Mouse (Mus musculus): ENCODE results near the gene Cavin2.

Gene Cavin2

DNA sequence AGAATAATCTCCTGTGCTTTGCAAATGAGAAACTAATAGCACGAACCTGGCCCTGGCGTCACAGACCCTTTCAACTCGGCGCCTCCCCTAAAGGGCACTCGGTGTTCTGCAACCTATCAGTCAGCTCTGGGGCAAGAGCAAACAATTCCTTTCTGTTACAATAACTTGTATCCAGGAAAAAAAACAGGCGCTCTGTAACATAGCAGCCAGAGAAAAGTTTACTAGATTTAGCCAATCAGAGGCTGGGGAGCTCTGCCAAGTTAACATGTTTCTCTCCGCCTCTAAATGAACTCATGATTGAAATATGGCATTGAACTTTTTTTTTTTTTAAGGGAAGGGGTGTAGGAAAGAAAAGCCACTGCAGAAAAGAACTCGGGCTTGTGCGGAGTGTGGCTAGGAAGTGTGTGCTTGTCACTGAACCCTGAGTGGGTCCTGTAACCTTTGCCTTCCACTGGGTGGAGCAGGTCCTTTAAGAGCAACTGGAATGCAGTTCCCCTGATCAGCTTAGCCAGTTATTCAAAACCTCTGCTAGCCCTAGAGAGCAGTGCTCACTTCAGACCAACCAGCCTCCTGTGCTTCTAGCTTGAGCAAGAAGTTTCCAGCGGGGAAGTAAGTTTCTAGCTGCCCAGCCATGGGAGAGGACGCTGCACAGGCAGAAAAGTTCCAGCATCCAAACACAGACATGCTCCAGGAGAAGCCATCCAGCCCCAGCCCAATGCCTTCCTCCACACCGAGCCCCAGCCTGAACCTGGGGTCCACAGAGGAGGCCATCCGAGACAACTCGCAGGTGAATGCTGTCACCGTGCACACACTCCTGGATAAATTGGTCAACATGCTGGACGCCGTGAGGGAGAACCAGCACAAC is at the start of gene Cavin2:
Cavin2 (plus strand) TSS at position 372 of the 865 bp plus-strand sequence.
- no peak for DNase-seq (ENCODE audit: low spot score)

- no peak for DNase-seq (ENCODE audit: low spot score)
Measured at GRCm38 (mm10) chr1:51241311-51241986, 47.5 kb upstream of the Cavin2 start.

GRCm38 (mm10) chr1:51243294-51243693 is 45.6 kb upstream of the Cavin2 start:
- no peak for DNase-seq (ENCODE audit: low spot score)

GRCm38 (mm10) chr1:51243869-51244268 is 45.1 kb upstream of the Cavin2 start:
- no peak for DNase-seq (ENCODE audit: low spot score)

GRCm38 (mm10) chr1:51245381-51245780 is 43.5 kb upstream of the Cavin2 start:
- DNase-seq (ENCODE audit: low spot score), result no peak

DNA sequence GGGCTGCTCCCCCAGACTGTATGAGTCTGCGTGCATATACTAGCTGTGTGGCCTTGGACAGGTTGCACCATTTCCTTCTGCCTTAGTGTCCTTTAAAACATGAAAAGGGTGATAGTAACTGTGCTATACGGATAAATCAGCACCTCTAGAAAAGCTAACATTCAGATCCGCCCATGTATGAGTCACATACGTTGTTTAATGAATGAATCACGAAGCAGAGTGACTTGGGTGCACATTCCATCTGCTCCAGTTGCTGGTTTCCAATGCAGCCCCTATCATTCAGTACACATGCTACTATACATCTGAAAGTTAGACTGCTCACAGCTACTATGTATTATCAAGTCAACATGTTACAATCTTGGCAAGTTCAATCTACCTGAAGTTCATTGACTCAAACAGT is 38.6 kb upstream of the Cavin2 start:
- no peak for DNase-seq (ENCODE audit: low spot score)

DNA sequence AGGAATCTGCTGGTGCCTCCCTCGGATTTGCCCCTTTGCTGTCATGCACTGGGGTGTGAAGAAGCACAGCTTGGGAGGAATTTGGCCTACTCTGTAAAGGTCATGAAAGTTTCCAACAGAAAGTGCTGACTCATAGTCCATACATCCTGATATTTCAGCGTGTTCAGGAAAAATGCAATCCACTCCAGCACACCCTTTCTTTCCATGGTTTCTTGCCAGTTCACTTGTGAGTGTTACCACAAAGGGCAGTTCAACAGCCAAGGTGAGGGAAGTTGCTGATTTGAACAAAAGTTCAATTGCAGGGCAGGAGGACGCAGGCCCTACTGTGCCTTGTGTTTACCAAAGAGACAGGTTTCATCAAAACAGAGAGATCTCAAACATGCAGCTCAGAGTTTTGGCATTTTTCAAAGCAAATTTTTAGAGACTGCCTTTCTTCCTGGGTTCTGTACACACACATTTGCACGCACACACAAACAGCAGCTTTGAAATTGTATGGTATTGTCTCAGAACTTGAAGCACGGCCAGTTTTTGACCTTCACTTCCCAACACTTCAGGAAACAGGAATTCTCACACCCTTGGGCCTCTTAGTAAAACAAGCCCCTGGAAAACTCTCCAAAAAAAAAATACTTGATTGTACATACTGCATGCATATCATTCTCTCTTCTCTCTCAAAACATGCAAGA is 23.7 kb upstream of the Cavin2 start:
- DNase-seq (ENCODE audit: low spot score), result no peak

GRCm38 (mm10) chr1:51265926-51266325 is 23.0 kb upstream of the Cavin2 start:
- no peak for DNase-seq (ENCODE audit: low spot score)

- no peak for DNase-seq (ENCODE audit: low spot score)
Measured at GRCm38 (mm10) chr1:51267125-51267524, 21.8 kb upstream of the Cavin2 start.

DNA sequence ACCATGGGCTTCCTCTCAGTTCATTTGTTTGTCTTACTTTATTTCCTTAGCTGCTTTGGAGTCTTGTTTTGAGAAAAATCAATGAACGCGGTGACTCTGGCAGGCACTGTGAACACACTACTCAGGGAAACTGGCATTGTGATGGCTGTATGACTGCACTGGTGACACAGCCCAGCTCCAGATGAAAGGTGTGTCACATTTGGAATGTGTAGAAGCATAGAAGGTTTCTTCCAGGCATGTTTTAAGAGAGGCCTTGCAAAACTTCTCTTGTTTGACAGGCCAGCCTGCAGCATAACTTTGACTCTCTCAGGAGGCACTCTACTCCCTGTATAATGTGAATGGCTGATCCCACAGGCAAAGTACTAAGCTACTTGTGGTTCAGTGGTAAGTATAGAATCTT is 20.7 kb upstream of the Cavin2 start:
- DNase-seq (ENCODE audit: low spot score), result no peak

- no peak for DNase-seq (ENCODE audit: low spot score)
Measured at GRCm38 (mm10) chr1:51270196-51270935, 18.6 kb upstream of the Cavin2 start.

DNA sequence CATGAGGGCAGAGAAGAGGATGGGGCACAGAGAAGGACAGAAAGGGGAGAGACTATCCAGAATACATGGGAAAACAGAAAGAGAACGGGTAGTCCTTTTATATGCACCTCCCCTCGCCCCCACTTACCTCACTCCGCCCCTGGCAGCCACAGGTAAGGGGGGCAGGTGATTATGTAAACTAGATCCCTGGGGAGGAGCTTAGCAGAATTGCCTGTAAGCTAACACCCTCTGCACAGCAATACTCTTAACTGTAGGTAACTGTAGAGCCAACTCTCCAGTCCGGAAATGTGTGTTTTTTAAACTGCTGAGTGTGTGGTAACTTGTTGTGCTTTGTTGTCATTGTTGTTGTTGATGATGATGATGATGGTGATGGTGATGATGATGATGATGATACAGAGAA is 17.1 kb upstream of the Cavin2 start:
- DNase-seq (ENCODE audit: low spot score), result no peak

DNA sequence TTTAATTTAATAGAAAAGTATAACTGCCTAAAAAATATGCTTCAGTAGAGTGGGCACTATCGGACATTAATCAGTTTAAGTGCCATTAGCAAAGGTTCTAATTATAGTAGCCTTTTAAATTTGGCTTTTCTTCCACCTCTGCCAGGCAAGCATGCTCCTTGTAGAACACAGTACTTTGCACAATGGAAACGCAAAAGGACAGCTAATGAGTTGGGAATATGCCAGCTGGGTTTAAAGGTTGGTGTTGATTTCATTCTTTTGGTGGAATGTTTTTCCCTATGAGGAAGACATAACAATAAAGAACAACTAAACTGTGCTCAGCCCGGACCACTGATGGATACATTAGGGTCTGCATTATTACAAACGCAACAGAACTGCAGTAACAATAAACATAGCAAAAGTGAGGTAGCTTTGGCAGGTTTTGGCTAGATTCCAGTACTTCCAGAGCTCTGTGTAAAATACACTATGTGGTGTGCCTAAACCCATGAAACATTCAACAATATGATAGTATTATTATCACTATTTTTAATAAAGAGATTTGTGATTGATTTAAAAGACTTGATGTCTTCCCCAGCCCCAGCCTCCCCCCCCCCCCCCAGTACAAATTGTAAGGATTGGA is 16.2 kb upstream of the Cavin2 start:
- DNase-seq (ENCODE audit: low spot score), result no peak

GRCm38 (mm10) chr1:51277879-51278567 is 10.9 kb upstream of the Cavin2 start:
- DNase-seq (ENCODE audit: low spot score), result no peak

DNA sequence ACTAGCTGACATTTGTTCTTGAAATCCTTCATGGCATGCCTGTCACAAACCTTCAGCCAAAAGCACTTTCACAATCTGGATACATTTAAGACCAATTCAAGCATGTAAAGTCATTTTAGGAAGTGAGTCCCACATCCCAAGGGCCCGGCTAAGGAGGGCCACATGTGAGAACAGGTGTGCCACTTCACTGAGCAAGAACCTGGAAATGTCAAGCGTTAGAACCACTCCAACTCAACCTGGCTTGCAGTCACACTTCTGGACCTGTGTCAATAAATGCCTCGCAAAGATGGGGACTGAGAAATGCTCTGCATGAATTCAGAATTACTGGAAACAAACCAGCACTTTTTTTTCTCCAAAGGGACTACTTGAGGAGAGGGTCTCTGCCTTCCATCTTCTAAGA is 725 bp upstream of the Cavin2 start:
- no peak for DNase-seq (ENCODE audit: low spot score)

DNA sequence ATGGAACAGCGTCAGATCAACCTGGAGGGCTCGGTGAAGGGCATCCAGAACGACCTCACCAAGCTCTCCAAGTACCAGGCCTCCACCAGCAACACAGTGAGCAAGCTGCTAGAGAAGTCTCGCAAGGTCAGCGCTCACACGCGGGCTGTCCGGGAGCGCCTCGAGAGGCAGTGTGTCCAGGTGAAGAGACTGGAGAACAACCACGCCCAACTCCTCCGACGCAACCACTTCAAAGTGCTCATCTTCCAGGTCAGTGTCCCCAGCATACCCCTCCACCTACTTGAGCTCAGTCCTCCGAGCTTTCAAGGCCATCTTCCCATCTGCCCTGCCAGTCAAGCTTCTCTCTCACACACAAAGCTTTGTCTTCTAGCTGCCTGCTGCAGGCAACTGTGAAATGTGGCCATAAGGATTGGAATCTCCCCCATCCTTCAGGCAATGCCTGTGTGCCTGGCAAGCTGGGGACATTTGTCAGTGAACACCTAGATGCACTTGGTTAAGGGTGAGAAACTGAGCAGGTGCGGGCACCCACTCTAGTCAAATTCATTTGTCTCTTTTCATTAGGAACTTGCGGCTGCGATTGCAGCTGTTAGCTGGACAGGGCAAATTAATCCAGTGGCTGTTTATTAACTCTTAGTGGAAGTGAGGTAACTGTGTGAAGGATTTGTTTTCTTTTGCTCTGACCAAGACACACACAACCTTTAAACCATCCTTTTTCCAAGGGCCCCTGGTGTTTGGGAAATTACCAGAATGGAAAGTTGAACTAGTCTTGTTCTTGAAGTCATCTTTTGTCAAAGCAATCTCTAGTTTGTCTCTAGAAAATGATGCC is 907 bp downstream of the Cavin2 start:
- DNase-seq (ENCODE audit: low spot score), result no peak

- no peak for DNase-seq (ENCODE audit: low spot score)
Measured at GRCm38 (mm10) chr1:51290634-51291033, 1.7 kb downstream of the Cavin2 start.

GRCm38 (mm10) chr1:51292348-51292747 is 3.4 kb downstream of the Cavin2 start:
- no peak for DNase-seq (ENCODE audit: low spot score)

DNA sequence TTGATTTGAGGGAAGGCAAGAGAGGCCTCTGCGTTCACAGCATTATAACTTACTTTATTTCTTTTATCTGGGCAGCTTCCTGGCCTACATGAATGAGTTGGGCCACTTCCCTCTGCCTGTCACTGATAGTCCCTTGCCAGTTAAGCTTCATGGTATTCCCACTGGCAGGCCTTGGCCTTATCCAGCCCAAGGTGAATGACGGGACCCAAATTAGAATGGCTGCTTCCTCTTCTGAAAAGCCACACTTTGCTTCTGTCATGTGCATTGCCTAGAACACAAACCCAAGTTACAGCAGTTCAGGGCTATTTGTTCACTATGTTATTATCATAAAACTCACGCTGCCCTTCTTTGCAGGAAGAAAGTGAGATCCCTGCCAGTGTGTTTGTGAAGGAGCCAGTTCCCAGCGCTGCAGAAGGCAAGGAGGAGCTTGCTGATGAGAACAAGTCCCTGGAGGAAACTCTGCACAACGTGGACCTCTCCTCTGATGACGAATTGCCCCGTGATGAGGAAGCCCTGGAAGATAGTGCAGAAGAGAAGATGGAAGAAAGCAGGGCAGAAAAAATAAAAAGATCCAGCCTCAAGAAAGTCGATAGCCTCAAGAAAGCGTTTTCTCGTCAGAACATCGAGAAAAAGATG is 11.5 kb downstream of the Cavin2 start:
- DNase-seq (ENCODE audit: low spot score), result no peak

- no peak for DNase-seq (ENCODE audit: low spot score)
Measured at GRCm38 (mm10) chr1:51307056-51307455, 18.1 kb downstream of the Cavin2 start.

Measured in spleen, adult 12 weeks (tissue).